Mouse (Mus musculus) duodenum, adult 2 months (tissue): ENCODE data around the gene Olfr648. TPM values are rescaled to one million over a fixed set of nuclear protein-coding genes. Genes with fewer than 3 reads are reported as not detected.

Experiments used
- polyA plus RNA-seq: library from polyadenylated mRNA; depleted of rRNA; stranded (reverse); fragments of >200 nt; gene quantifications from 2 replicates; pipeline ENCODE4 v1.2.3, GENCODE M21; 2012; ENCODE audit warnings: low replicate concordance; rRNA removed

The Olfr648 gene
- polyA plus RNA-seq, result not detected in 2 replicates

DNA sequence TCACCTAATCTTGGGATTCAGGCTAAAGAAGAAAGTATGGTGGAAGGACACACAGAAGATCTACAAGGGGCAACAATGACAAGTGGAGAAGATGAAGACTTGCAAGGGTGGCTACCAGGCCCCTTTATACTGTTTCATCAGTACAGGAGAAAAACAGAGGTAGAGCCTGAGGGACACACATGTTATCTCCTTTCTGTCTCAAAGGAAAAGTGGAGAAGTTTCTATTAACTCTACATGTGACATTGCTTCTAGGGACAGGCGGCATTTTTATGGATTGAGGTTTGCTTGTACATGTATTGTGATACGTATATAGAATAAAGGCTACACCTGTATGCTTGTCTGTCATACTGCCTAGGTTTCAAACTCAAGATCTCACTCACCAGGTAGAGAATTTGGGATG lies at the start of gene Olfr648:
Gene Olfr648 (minus strand): TSS at position 101 of the 400 bp plus-strand sequence.

DNA sequence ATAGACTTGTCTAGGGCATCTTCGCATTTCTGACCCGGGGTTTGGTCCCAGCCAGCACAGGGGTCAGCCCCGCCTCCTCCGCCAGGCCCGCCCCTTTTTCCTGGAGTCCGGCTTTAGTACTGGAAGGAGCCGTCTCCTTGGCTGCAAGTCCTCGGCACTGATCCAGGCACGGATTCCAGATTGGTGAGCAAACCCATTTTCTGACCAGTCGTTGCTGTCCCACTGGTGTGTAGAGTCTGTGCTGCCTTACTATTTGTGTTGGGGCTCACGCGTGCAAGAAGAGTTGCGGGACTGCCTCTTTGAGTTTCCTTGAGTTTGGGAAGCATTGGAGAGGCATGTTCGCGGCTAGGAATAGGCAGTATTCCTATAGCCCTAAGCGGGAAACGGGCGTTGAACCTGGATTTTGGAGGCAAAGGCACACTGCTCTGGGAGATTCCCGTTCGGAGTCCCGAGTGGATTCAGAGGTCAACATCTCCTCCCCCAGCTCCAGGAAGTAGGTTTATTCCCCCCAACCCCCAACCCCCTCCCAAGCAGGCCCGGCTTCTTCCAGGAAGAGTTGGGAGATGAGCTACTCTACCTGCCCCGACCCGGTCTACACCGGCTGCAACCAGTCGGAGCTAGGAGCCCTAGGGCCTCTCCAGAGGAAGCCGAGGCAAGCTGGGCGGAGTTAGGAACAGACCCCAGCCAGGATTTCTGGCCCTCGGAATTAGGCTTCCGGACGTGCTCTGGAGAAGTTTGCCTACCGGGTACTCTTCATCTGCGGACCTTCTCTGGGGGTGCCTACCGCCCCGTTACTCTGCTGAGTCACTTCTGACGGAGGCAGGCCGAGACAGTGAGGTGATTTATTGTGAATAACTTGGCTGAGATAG lies 35.7 kb upstream of the Olfr648 start, which contains the start of gene Trim6:
Gene Trim6 (plus strand): TSS at position 93 of the 869 bp plus-strand sequence.

DNA sequence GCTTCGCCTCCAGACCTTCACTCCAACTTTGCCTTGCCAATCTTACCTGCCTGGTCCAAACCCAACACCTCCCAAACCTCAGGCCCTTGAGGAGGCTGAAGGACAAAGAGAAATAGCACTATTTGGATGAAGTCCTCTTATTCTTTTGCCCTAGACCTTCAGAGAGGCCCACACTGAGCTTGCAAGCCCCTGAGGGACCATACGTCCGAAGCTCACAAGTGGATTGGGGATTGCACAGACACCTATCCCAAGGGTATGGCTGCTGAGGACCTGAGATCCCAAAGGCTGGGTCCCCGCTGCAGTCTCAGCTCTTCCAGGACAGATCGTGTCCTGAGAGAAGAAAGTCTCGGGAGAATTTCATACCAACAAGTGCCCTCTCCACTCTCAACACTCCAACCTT lies 12.7 kb upstream of the Olfr648 start, which contains the start of gene Olfr649:
Gene Olfr649 (minus strand): TSS at position 101 of the 400 bp plus-strand sequence.

DNA sequence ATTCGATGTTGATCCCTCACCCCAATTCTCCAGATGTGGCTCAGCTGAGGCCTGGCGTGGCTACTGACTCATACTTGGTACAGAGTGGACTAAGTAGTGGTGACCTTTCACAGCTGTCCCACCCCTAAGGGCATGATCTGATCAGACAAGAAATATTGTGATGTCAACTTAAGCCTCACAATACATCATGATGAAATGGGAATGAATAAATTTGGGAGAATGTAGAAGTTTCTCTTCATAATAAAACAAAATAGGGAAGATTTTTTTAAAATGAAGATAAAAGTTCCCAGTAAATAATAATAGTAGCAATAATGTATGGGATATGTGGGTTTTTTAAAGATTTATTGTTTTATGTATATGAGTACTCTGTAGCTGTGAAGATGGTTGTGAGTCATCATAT lies 32.7 kb downstream of the Olfr648 start, which contains the start of gene Ubqlnl:
Gene Ubqlnl (minus strand): TSS at position 101 of the 400 bp plus-strand sequence.

DNA sequence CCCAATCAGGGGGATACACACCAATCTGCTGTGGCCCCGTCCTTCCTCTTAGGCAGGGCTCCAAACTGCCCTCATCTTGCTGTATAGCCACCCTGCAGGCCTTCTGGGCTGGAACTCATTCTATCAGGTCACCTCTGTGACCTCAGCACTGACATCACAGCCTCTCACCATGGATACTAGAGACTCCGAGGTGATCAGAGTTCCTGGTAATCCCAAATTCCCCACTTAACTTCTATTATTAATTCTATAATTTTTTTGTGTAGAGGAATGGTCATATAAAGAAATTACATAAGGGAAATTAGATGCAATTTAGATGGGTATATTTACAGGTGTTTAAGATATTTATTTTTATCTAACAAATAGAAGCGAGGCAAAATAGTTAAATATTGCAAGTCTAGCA lies 40.0 kb downstream of the Olfr648 start, which contains the start of gene Ubqln3:
Gene Ubqln3 (minus strand): TSS at position 101 of the 400 bp plus-strand sequence.

DNA sequence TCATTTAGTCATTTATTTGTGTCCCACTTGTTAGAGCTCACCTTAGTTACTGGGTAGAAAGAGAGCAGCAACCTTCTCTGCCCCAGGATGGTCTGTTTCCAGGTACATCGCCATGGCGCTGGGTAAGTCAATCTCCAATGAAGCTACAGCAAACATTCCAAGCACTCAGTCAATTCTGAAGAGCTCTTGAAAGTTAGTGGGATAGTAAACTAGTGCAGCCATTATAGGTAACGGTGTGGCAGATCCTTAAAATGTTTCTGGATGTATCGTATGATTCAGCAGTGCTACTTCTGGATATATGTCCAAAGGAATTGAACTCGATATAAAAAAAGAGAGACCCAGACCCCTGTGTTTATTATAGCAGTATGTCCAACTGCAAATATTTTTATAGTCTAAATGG lies 45.9 kb downstream of the Olfr648 start, which contains the start of gene Olfr643:
Gene Olfr643 (minus strand): TSS at position 101 of the 400 bp plus-strand sequence.

DNA sequence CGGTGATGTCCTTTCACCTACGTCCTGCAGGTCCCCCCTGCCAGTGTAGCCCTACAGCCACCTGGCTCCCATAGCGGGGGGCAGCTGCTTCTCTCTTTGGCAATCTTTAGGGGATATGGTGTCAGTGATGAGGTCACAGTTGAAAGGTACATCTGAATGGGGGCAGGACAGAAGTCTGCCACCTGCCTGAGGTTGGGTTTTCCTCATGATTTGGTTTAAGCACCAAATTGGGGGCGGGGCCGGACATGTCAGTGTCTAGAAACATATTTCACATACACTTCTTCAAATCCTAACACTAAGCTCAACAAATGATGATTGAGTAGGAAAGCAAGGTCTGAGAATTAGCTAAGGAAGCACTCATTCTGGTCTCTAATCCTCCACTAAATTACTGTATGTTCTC lies 53.5 kb downstream of the Olfr648 start, which contains the start of gene Ubqln5:
Gene Ubqln5 (minus strand): TSS at position 101 of the 400 bp plus-strand sequence.

Other genes with a start within 250 kb of the Olfr648 start
- 0.20 TPM in 1 of 2 replicates, not detected in the other for gene Olfr632, start 249.0 kb downstream of the Olfr648 start, polyA plus RNA-seq
- gene Olfr633, start 239.0 kb downstream of the Olfr648 start, polyA plus RNA-seq, result not detected in 2 replicates
- not detected in 2 replicates for gene Olfr635, start 212.2 kb downstream of the Olfr648 start, polyA plus RNA-seq
- gene Olfr638, start 184.6 kb downstream of the Olfr648 start, polyA plus RNA-seq, result not detected in 2 replicates
- gene Olfr639, start 166.1 kb downstream of the Olfr648 start, polyA plus RNA-seq, result not detected in 2 replicates
- not detected in 2 replicates for gene Olfr640, start 157.8 kb downstream of the Olfr648 start, polyA plus RNA-seq
- gene Olfr641, start 147.9 kb downstream of the Olfr648 start, polyA plus RNA-seq, result not detected in 2 replicates
- not detected in 2 replicates for gene Olfr642, start 130.7 kb downstream of the Olfr648 start, polyA plus RNA-seq
- not detected in 2 replicates for gene 4930516K23Rik, start 121.9 kb downstream of the Olfr648 start, polyA plus RNA-seq
- gene Olfr644, start 111.5 kb downstream of the Olfr648 start, polyA plus RNA-seq, result not detected in 2 replicates
- gene Olfr645, start 97.9 kb downstream of the Olfr648 start, polyA plus RNA-seq, result not detected in 2 replicates
- gene Olfr646, start 78.5 kb downstream of the Olfr648 start, polyA plus RNA-seq, result not detected in 2 replicates
- not detected in 2 replicates for gene Ubqln5, start 53.6 kb downstream of the Olfr648 start, polyA plus RNA-seq
- gene Olfr643, start 46.0 kb downstream of the Olfr648 start, polyA plus RNA-seq, result not detected in 2 replicates
- gene Ubqln3, start 40.1 kb downstream of the Olfr648 start, polyA plus RNA-seq, result not detected in 2 replicates
- not detected in 2 replicates for gene Ubqlnl, start 32.8 kb downstream of the Olfr648 start, polyA plus RNA-seq
- gene Olfm5, start 18.6 kb downstream of the Olfr648 start, polyA plus RNA-seq, result not detected in 2 replicates
- not detected in 2 replicates for gene Olfr649, start 12.6 kb upstream of the Olfr648 start, polyA plus RNA-seq
- gene Trim6, start 35.4 kb upstream of the Olfr648 start, polyA plus RNA-seq, result 0.24 and 0.58 TPM in 2 replicates
- 2.1 and 2.6 TPM in 2 replicates for gene Trim34a, start 61.1 kb upstream of the Olfr648 start, polyA plus RNA-seq
- 0.09 and 0.19 TPM in 2 replicates for gene Trim5, start 104.7 kb upstream of the Olfr648 start, polyA plus RNA-seq
- 1.3 and 1.9 TPM in 2 replicates for gene Trim12a, start 132.1 kb upstream of the Olfr648 start, polyA plus RNA-seq
- 0.05 and 1.1 TPM in 2 replicates for gene Trim34b, start 146.1 kb upstream of the Olfr648 start, polyA plus RNA-seq
- gene Trim12c, start 170.0 kb upstream of the Olfr648 start, polyA plus RNA-seq, result 0.91 and 1.3 TPM in 2 replicates
- gene Trim30b, start 186.5 kb upstream of the Olfr648 start, polyA plus RNA-seq, result 0.05 TPM in 1 of 2 replicates, not detected in the other
- not detected in 2 replicates for gene Trim30c, start 217.4 kb upstream of the Olfr648 start, polyA plus RNA-seq